Mouse (Mus musculus) ES-E14 (cell line): Measurements from ENCODE around the gene Ccdc105. TPM values are rescaled to one million over a fixed set of nuclear protein-coding genes. Genes with fewer than 3 reads are reported as not detected.

Experiments
- DNase-seq: peaks from one replicate; pipeline ENCODE4 v3.0.0-alpha.2; 2013; ENCODE audit warnings: low read depth, low spot score
- H3K27ac ChIP-seq: 2 replicates; pipeline ENCODE4 v1.5.1; 2012; ENCODE audit warnings: low read depth, mild to moderate bottlenecking, low read length, moderate library complexity, mixed read lengths; ENCODE audit not compliant: poor library complexity, insufficient read depth, severe bottlenecking
- H3K36me3 ChIP-seq: 2 replicates; pipeline ENCODE4 v1.6.1; 2012; ENCODE audit warnings: mild to moderate bottlenecking, low read length, moderate library complexity, mixed read lengths; ENCODE audit not compliant: control insufficient read depth, poor library complexity, insufficient read depth, severe bottlenecking
- H3K4me1 ChIP-seq, 2 experiments: fragments of 150-350 bp in 1 of 2; sonication (generic) in 1 of 2; 2 replicates each; pipeline ENCODE4 v1.6.1; 2012; ENCODE audit warnings: low read length in 2 of 2, mild to moderate bottlenecking in 1 of 2, mixed read lengths in 1 of 2; ENCODE audit not compliant: control insufficient read depth in 2 of 2, insufficient read depth in 2 of 2, poor library complexity in 1 of 2
- H3K4me3 ChIP-seq, 2 experiments: fragments of 150-350 bp in 1 of 2; sonication (generic) in 1 of 2; 2 replicates each; pipeline ENCODE4 v1.5.1; 2012; ENCODE audit warnings: low read length in 2 of 2, low read depth in 1 of 2, mild to moderate bottlenecking in 1 of 2, mixed read lengths in 1 of 2; ENCODE audit not compliant: insufficient read depth in 1 of 2, poor library complexity in 1 of 2, severe bottlenecking in 1 of 2
- H3K9ac ChIP-seq: 2 replicates; pipeline ENCODE4 v1.6.1; 2012; ENCODE audit warnings: low read depth, mild to moderate bottlenecking, low read length, mixed read lengths; ENCODE audit not compliant: poor library complexity, insufficient read depth, severe bottlenecking
- H3K9me3 ChIP-seq: fragments of 150-350 bp; sonication (generic); 2 replicates; pipeline ENCODE4 v1.6.1; 2012; ENCODE audit warnings: low read depth, mild to moderate bottlenecking, low read length; ENCODE audit not compliant: control insufficient read depth, insufficient read depth
- CHD2 ChIP-seq: IDR thresholded peaks from 2 replicates; pipeline ENCODE4 v1.6.1; 2014; ENCODE audit warnings: mild to moderate bottlenecking, low read depth, low read length, inconsistent platforms
- HCFC1 ChIP-seq: IDR thresholded peaks from 2 replicates; pipeline ENCODE4 v1.6.1; 2012; ENCODE audit warnings: low read length, inconsistent platforms, borderline replicate concordance; ENCODE audit not compliant: insufficient read depth
- MAFK ChIP-seq: IDR thresholded peaks from 2 replicates; pipeline ENCODE4 v1.6.1; 2014; ENCODE audit warnings: mild to moderate bottlenecking, low read depth, low read length, inconsistent platforms; ENCODE audit not compliant: insufficient read depth
- ZC3H11A ChIP-seq: IDR thresholded peaks from 2 replicates; pipeline ENCODE4 v1.6.1; 2012; ENCODE audit warnings: low read depth, mild to moderate bottlenecking, inconsistent platforms, low read length, borderline replicate concordance
- ZNF384 ChIP-seq: IDR thresholded peaks from 2 replicates; pipeline ENCODE4 v1.6.1; 2012; ENCODE audit warnings: low read depth, low read length, inconsistent platforms
- in situ Hi-C, 2 experiments: fragments of 600-800 bp; cut with MboI; formaldehyde crosslinking; loops; one replicate each; pipeline ENCODE4 v1.15.1; 2025; ENCODE audit warnings: low sequenced_read_pairs in 2 of 2, inconsistent platforms in 1 of 2; ENCODE audit not compliant: unreplicated experiment in 2 of 2
- total RNA-seq: library from RNA; depleted of rRNA; stranded (reverse); fragments of 300-350 nt; gene quantifications from 2 replicates; pipeline ENCODE4 v1.2.3, GENCODE M21; 2012

Gene Ccdc105
- total RNA-seq, 1 experiment, result 0.31 TPM

DNA sequence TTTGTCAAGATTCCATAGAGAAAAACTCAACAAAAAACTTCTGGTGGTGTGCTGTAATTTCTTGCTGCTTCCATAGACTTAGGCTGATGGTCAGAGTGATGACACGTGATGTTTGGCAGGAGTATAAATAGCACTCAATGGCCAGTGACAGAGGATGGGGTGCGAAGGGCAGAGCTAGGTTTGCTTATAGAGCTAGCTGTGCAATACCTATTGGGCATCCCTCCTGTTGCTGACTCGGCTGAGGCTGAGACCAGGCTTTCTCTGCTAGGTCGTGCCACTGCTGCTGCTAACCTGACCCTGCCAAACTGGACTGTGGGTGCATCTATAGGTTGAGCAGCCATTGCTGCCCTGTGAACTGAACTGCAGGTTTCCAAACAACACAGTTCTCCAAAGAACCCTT is 13.0 kb downstream of the Ccdc105 start:
- no peak overlapping the region for H3K4me3 ChIP-seq
- no peaks in the 10 kb centered on the region for H3K9me3 ChIP-seq
- DNase-seq, result no peak
- in situ Hi-C loops, result loop anchor here in 1 of 2 experiments (10.0 kb wide), 1 partner anchor 105 kb away; no protein-coding TSS in a partner anchor
- TF ChIP-seq CHD2, result no peak
- TF ChIP-seq ZNF384, result no peak
- TF ChIP-seq HCFC1, result no peak
- no peak for TF ChIP-seq ZC3H11A
- TF ChIP-seq MAFK, result no peak
- no peaks in the 10 kb centered on the region for H3K36me3 ChIP-seq
- no peak overlapping the region for H3K27ac ChIP-seq
- H3K9ac ChIP-seq, result no peak overlapping the region
- no peaks in the 10 kb centered on the region for H3K4me1 ChIP-seq

DNA sequence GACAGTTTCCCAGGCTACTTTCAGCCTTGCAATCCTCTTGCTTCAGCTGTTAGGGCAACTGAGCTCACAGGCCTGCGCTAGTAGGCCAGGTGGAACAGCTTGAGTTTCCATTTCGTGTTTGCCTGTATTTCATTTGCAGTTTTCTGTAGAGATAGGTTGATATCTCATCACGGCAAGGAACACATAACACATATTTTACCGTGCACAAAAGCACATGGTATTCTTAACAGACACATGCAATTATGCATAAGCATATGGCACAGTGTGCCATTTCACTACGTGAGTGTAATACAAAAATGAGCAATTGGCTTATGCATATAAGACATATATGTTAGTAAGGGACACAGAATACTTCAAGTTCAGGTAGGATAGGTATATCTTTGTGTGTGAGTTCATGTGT is 25.0 kb downstream of the Ccdc105 start:
- Histone ChIP-seq H3K27ac (no peak overlapping the region), H3K4me1 (no peaks in the 10 kb centered on the region), H3K36me3 (no peaks in the 10 kb centered on the region), H3K9ac (no peak overlapping the region), H3K4me3 (no peak overlapping the region), H3K9me3 (no peaks in the 10 kb centered on the region)
- DNase-seq, result no peak
- in situ Hi-C loops, result no loop called here
- TF ChIP-seq ZC3H11A (no peak), HCFC1 (no peak), CHD2 (no peak), MAFK (no peak), ZNF384 (no peak)

DNA sequence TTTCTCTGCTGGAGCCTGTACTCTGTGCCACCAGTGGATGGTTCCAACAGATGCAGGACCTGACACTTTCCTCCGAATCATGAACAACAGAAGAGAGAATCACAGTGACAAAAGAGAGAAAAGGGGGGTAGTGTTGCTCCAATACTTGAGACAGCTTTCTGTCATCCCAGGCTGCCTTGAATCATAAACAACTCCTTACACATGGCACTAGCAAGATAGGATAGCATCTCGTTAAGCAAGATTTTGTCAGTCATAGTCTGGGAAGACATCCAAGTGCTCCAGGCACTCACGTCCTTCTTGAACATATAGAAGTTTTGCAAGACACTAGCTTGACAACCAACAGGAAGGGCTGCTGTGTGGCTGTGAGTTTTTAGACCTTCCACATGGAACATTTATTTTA is 25.8 kb downstream of the Ccdc105 start:
- no peak overlapping the region for H3K4me3 ChIP-seq
- DNase-seq, result no peak
- H3K36me3 ChIP-seq, result no peaks in the 10 kb centered on the region
- H3K9me3 ChIP-seq, result no peaks in the 10 kb centered on the region
- H3K9ac ChIP-seq, result no peak overlapping the region
- H3K27ac ChIP-seq, result no peak overlapping the region
- in situ Hi-C loops, result no loop called here
- no peaks in the 10 kb centered on the region for H3K4me1 ChIP-seq
- TF ChIP-seq ZNF384 (no peak), MAFK (no peak), HCFC1 (no peak), ZC3H11A (no peak)

DNA sequence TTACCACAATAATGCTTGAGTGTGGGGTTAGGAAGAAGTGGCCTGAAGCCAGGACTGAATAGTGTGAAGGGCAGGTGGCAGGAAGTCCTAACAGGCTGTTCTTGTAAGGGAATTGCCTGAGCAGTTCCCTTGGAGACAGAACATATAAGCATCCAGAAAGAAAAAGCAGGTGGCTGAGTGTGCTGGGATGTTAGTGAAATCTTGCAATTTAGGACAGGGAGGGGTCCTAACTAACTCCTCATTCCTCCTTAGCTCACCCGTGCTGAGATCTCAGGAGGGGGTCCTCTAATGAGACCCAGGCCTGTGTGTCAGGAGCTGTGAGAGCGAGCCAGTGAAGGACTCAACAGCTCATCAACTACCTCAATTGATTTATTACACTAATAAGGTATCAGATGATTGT is 29.4 kb downstream of the Ccdc105 start:
- H3K9me3 ChIP-seq, result no peaks in the 10 kb centered on the region
- H3K4me1 ChIP-seq, result no peaks in the 10 kb centered on the region
- no peak for TF ChIP-seq ZNF384
- no peak for TF ChIP-seq MAFK
- TF ChIP-seq HCFC1, result no peak
- no peak for TF ChIP-seq ZC3H11A
- no peak for TF ChIP-seq CHD2
- no peaks in the 10 kb centered on the region for H3K36me3 ChIP-seq
- H3K4me3 ChIP-seq, result no peak overlapping the region
- no peak for DNase-seq
- H3K27ac ChIP-seq, result no peak overlapping the region
- no peak overlapping the region for H3K9ac ChIP-seq
- in situ Hi-C loops, result no loop called here

DNA sequence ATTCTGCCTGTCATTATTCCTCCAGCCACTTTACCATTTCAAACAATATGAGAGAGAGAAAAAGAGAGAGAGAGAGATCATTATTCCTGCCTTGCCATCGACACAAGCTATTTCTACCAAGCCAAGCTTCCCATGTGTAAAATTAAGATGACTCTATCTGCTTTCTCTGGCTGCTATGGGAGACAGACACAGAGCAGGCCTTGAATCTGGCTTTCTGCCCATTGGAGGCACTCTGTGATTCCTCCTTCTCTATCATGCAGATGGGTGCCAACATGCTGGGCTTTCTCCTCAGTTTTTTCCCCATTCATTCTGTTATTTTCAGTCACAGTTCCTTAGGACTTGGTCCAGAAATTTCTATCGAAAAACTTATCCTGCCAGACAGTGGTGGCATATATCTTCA is 30.2 kb downstream of the Ccdc105 start:
- TF ChIP-seq ZNF384 (no peak), MAFK (no peak), HCFC1 (no peak), ZC3H11A (no peak), CHD2 (no peak)
- in situ Hi-C loops, result no loop called here

More for the DNA sequence above, 30.2 kb downstream of the Ccdc105 start:
- Histone ChIP-seq H3K4me1 (no peaks in the 10 kb centered on the region), H3K27ac (no peak overlapping the region), H3K9me3 (no peaks in the 10 kb centered on the region), H3K4me3 (no peak overlapping the region), H3K9ac (no peak overlapping the region), H3K36me3 (no peaks in the 10 kb centered on the region)
- no peak for DNase-seq
